ENCODE assay signal across 8 mouse cellular contexts in the genomic region with DNA sequence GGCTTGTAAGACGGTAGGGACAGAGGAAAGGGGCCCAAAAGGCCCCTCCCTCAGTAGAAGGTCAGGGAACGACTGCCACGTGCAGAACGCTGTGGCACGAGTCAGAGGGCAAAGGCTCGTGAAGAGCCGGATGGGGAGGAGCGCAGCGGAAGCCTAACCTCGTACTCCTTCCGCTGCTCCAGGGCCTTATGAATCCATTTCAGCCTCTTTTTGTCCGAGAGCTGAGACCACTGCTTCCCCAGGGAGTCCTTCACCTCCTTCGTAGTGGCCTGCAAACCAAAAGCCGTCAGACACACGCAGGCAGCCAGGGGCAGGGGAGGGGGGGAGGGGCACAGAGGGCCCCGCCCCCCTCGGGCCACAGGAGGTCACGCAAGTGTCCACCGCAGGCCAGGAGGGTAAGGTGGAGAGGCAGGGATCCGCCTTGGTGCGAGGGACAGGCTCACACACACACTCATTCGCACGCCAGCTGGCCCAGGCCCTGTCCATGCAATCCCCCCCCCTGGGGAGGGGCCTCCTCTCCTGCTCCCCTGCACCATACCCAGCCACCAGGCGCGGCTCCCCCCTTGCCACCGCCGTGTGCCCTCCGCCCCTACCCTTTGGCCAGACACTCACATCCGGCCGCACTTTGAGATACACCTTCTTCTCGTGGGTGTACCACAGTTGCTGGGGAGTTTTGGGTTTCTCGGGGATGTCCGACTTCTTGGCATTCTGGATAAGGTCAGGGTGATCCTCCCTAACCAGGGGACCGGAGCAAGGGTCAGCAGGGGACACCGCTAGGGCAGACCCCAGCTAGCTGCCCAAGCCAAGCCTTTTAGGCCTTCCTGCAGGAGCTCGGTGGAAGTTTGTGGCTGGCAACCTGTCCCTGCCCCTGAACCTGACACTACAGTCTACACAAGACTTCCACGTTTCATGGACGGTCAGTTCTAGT. TPM values are rescaled to one million over a fixed set of nuclear protein-coding genes. Genes with fewer than 3 reads are reported as not detected.
DNase-seq lines count a peak whose midpoint lies in the region; ATAC-seq and TF ChIP-seq lines count a peak whose summit lies in the region.

No protein-coding gene starts in this region.

- H3K4me3 ChIP-seq in forebrain, embryonic 10.5 days: peak overlapping the region; percentile 54
- H3K4me3 ChIP-seq in forebrain, embryonic 12.5 days (replicated peaks): no peak overlapping the region
- no peak overlapping the region for H3K4me3 ChIP-seq in midbrain, embryonic 12.5 days
- H3K4me3 ChIP-seq in midbrain, embryonic 15.5 days: no peak overlapping the region
- H3K4me3 ChIP-seq in intestine, postnatal 0 days (ENCODE audit: low read depth, low read length): peak overlapping the region; percentile 15
- H3K4me3 ChIP-seq in cerebellum, adult 2 months (replicated peaks; ENCODE audit: insufficient read depth, low read depth, low read length): no peak overlapping the region

- no peak for TF ChIP-seq POLR2A in cerebellum, adult 2 months (IDR thresholded peaks at IDR 0.05; ENCODE audit: borderline replicate concordance, insufficient read depth, low read length)

- H3K36me3 ChIP-seq in forebrain, embryonic 10.5 days (replicated peaks): peaks cover 96% of the 10 kb centered on the region
- peaks cover 88% of the 10 kb centered on the region for H3K36me3 ChIP-seq in forebrain, embryonic 12.5 days (replicated peaks)
- H3K36me3 ChIP-seq in midbrain, embryonic 12.5 days: peaks cover 86% of the 10 kb centered on the region
- H3K36me3 ChIP-seq in midbrain, embryonic 15.5 days (replicated peaks): peaks cover 54% of the 10 kb centered on the region
- peaks cover 61% of the 10 kb centered on the region for H3K36me3 ChIP-seq in intestine, postnatal 0 days (ENCODE audit: control insufficient read depth, insufficient read depth)

- peak overlapping the region; percentile 65; the same call in 1 of the 2 replicates for H3K27ac ChIP-seq in forebrain, embryonic 10.5 days
- H3K27ac ChIP-seq in forebrain, embryonic 12.5 days: no peak overlapping the region
- H3K27ac ChIP-seq in midbrain, embryonic 12.5 days (replicated peaks): peak overlapping the region; percentile 30; the same call in 1 of the 2 replicates
- H3K27ac ChIP-seq in midbrain, embryonic 15.5 days: no peak overlapping the region
- H3K27ac ChIP-seq in intestine, postnatal 0 days (ENCODE audit: low read depth, low read length): peak overlapping the region; percentile 57; the same call in 1 of the 2 replicates
- no peak overlapping the region for H3K27ac ChIP-seq in cerebellum, adult 2 months (ENCODE audit: insufficient read depth, low read length)

- H3K4me1 ChIP-seq in forebrain, embryonic 10.5 days: peaks cover 66% of the 10 kb centered on the region
- H3K4me1 ChIP-seq in forebrain, embryonic 12.5 days: peaks cover 42% of the 10 kb centered on the region
- H3K4me1 ChIP-seq in midbrain, embryonic 12.5 days: peaks cover 36% of the 10 kb centered on the region
- peaks cover 31% of the 10 kb centered on the region for H3K4me1 ChIP-seq in midbrain, embryonic 15.5 days
- H3K4me1 ChIP-seq in intestine, postnatal 0 days (replicated peaks; ENCODE audit: control insufficient read depth, insufficient read depth, low read length): no peaks in the 10 kb centered on the region; the same call in 1 of the 2 replicates
- peaks cover 10% of the 10 kb centered on the region; the same call in 1 of the 2 replicates for H3K4me1 ChIP-seq in cerebellum, adult 2 months (ENCODE audit: control insufficient read depth, insufficient read depth, low read length)

- no peak for TF ChIP-seq CTCF in intestine, postnatal 0 days (IDR thresholded peaks at IDR 0.05; ENCODE audit: low read depth)
- TF ChIP-seq CTCF in cerebellum, adult 2 months (IDR thresholded peaks at IDR 0.05; ENCODE audit: borderline replicate concordance, insufficient read depth, low read depth, low read length): no peak

- no peaks in the 10 kb centered on the region for H3K27me3 ChIP-seq in forebrain, embryonic 10.5 days (ENCODE audit: poor library complexity, severe bottlenecking)
- H3K27me3 ChIP-seq in forebrain, embryonic 12.5 days: no peaks in the 10 kb centered on the region
- no peaks in the 10 kb centered on the region for H3K27me3 ChIP-seq in midbrain, embryonic 12.5 days
- H3K27me3 ChIP-seq in midbrain, embryonic 15.5 days (replicated peaks): no peaks in the 10 kb centered on the region
- H3K27me3 ChIP-seq in intestine, postnatal 0 days (replicated peaks; ENCODE audit: control insufficient read depth, insufficient read depth, low read length): no peaks in the 10 kb centered on the region
- no peaks in the 10 kb centered on the region for H3K27me3 ChIP-seq in cerebellum, adult 2 months (ENCODE audit: control insufficient read depth, insufficient read depth, low read length)

- H3K9ac ChIP-seq in forebrain, embryonic 12.5 days: no peak overlapping the region
- H3K9ac ChIP-seq in midbrain, embryonic 12.5 days (replicated peaks): no peak overlapping the region
- H3K9ac ChIP-seq in midbrain, embryonic 15.5 days: no peak overlapping the region
- H3K9ac ChIP-seq in intestine, postnatal 0 days (ENCODE audit: low read depth, low read length): 0 out of 2 replicates have a peak overlapping the region, but pooled peaks have one; percentile 22

- ATAC-seq in forebrain, embryonic 12.5 days (ENCODE audit: low FRiP score): no peak
- ATAC-seq in midbrain, embryonic 12.5 days (ENCODE audit: low FRiP score, low read depth): no peak
- no peak for ATAC-seq in midbrain, embryonic 15.5 days (replicated peaks)
- ATAC-seq in intestine, postnatal 0 days: no peak

- no peaks in the 10 kb centered on the region for H3K9me3 ChIP-seq in forebrain, embryonic 10.5 days
- no peaks in the 10 kb centered on the region for H3K9me3 ChIP-seq in forebrain, embryonic 12.5 days
- H3K9me3 ChIP-seq in midbrain, embryonic 12.5 days: no peaks in the 10 kb centered on the region
- no peaks in the 10 kb centered on the region for H3K9me3 ChIP-seq in midbrain, embryonic 15.5 days
- no peaks in the 10 kb centered on the region for H3K9me3 ChIP-seq in intestine, postnatal 0 days (ENCODE audit: control insufficient read depth)

- WGBS in forebrain, embryonic 10.5 days: 43% methylated on average over 38 of the region's 38 CpGs
- 42% methylated on average over 38 of the region's 38 CpGs for WGBS in forebrain, embryonic 12.5 days
- WGBS in midbrain, embryonic 12.5 days: 38% methylated on average over 37 of the region's 38 CpGs
- 42% methylated on average over 38 of the region's 38 CpGs for WGBS in midbrain, embryonic 15.5 days
- WGBS in intestine, postnatal 0 days: 47% methylated on average over 34 of the region's 38 CpGs
- 43% methylated on average over 37 of the region's 38 CpGs for WGBS in cerebellum, adult 2 months

- H3K4me2 ChIP-seq in forebrain, embryonic 12.5 days: no peak overlapping the region
- no peak overlapping the region for H3K4me2 ChIP-seq in midbrain, embryonic 12.5 days (replicated peaks)
- no peak overlapping the region for H3K4me2 ChIP-seq in midbrain, embryonic 15.5 days
- H3K4me2 ChIP-seq in intestine, postnatal 0 days (replicated peaks; ENCODE audit: low read depth): peak overlapping the region; percentile 75

- DNase-seq in forebrain, embryonic 10.5 days (ENCODE audit: extremely low spot score, low spot score): no peak
- DNase-seq in naive thymus-derived CD4-positive, alpha-beta T cell, adult 2 months (ENCODE audit: low read depth): peak; percentile 10
- DNase-seq in cerebellum, adult 2 months: no peak
- DNase-seq in left cerebral cortex, adult 9 months (ENCODE audit: low spot score in 2 of 2): no peak

RNA-seq across cellular contexts. Expression of gene Ubtf, which starts 8.5 kb away (rescaled TPM):
- 95.5 and 98.7 TPM in 2 replicates for polyA plus RNA-seq in forebrain, embryonic 10.5 days (2016; fragmentation: Nextera tagmentation; extraction: Ambion mirVana)
- polyA plus RNA-seq in forebrain, embryonic 12.5 days (2016; fragmentation: Nextera tagmentation; extraction: Ambion mirVana): 111 and 121 TPM in 2 replicates
- 102 and 121 TPM in 2 replicates for polyA plus RNA-seq in midbrain, embryonic 12.5 days (2016; fragmentation: Nextera tagmentation; extraction: Ambion mirVana)
- polyA plus RNA-seq in midbrain, embryonic 15.5 days (2015; fragmentation: Nextera tagmentation; extraction: Ambion mirVana): 82.8 and 83.9 TPM in 2 replicates
- 39.6 and 41.9 TPM in 2 replicates for polyA plus RNA-seq in intestine, postnatal 0 days (2015; fragmentation: Nextera tagmentation; extraction: Ambion mirVana)
- polyA plus RNA-seq in cerebellum, adult 2 months (2012; rRNA removed): 94.6 and 95.8 TPM in 2 replicates

RNA-seq across cellular contexts. Expression of gene Atxn7l3, which starts 14.6 kb away (rescaled TPM):
- polyA plus RNA-seq in forebrain, embryonic 10.5 days (2016; fragmentation: Nextera tagmentation; extraction: Ambion mirVana): 14.1 and 15.6 TPM in 2 replicates
- 22.4 and 22.6 TPM in 2 replicates for polyA plus RNA-seq in forebrain, embryonic 12.5 days (2016; fragmentation: Nextera tagmentation; extraction: Ambion mirVana)
- 24.7 and 26.6 TPM in 2 replicates for polyA plus RNA-seq in midbrain, embryonic 12.5 days (2016; fragmentation: Nextera tagmentation; extraction: Ambion mirVana)
- 31.6 and 31.8 TPM in 2 replicates for polyA plus RNA-seq in midbrain, embryonic 15.5 days (2015; fragmentation: Nextera tagmentation; extraction: Ambion mirVana)
- 8.6 and 10.5 TPM in 2 replicates for polyA plus RNA-seq in intestine, postnatal 0 days (2015; fragmentation: Nextera tagmentation; extraction: Ambion mirVana)
- 93.3 and 101 TPM in 2 replicates for polyA plus RNA-seq in cerebellum, adult 2 months (2012; rRNA removed)

RNA-seq across cellular contexts. Expression of gene Tmub2, which starts 26.3 kb away (rescaled TPM):
- polyA plus RNA-seq in forebrain, embryonic 10.5 days (2016; fragmentation: Nextera tagmentation; extraction: Ambion mirVana): 44.9 and 46.0 TPM in 2 replicates
- 53.9 and 55.9 TPM in 2 replicates for polyA plus RNA-seq in forebrain, embryonic 12.5 days (2016; fragmentation: Nextera tagmentation; extraction: Ambion mirVana)
- 65.5 and 69.4 TPM in 2 replicates for polyA plus RNA-seq in midbrain, embryonic 12.5 days (2016; fragmentation: Nextera tagmentation; extraction: Ambion mirVana)
- 82.3 and 84.4 TPM in 2 replicates for polyA plus RNA-seq in midbrain, embryonic 15.5 days (2015; fragmentation: Nextera tagmentation; extraction: Ambion mirVana)
- 43.3 and 44.2 TPM in 2 replicates for polyA plus RNA-seq in intestine, postnatal 0 days (2015; fragmentation: Nextera tagmentation; extraction: Ambion mirVana)
- 82.7 and 85.3 TPM in 2 replicates for polyA plus RNA-seq in cerebellum, adult 2 months (2012; rRNA removed)

RNA-seq across cellular contexts. Expression of gene Asb16, which starts 42.5 kb away (rescaled TPM):
- polyA plus RNA-seq in forebrain, embryonic 10.5 days (2016; fragmentation: Nextera tagmentation; extraction: Ambion mirVana): 0.05 and 0.06 TPM in 2 replicates
- not detected in 2 replicates for polyA plus RNA-seq in forebrain, embryonic 12.5 days (2016; fragmentation: Nextera tagmentation; extraction: Ambion mirVana)
- polyA plus RNA-seq in midbrain, embryonic 12.5 days (2016; fragmentation: Nextera tagmentation; extraction: Ambion mirVana): not detected in 2 replicates
- polyA plus RNA-seq in midbrain, embryonic 15.5 days (2015; fragmentation: Nextera tagmentation; extraction: Ambion mirVana): 0.05 TPM in 1 of 2 replicates, not detected in the other
- 0.05 and 0.09 TPM in 2 replicates for polyA plus RNA-seq in intestine, postnatal 0 days (2015; fragmentation: Nextera tagmentation; extraction: Ambion mirVana)
- 3.1 and 4.0 TPM in 2 replicates for polyA plus RNA-seq in cerebellum, adult 2 months (2012; rRNA removed)

RNA-seq across cellular contexts. Expression of gene Slc4a1, which starts 55.0 kb away (rescaled TPM):
- 37.4 and 52.1 TPM in 2 replicates for polyA plus RNA-seq in forebrain, embryonic 10.5 days (2016; fragmentation: Nextera tagmentation; extraction: Ambion mirVana)
- polyA plus RNA-seq in forebrain, embryonic 12.5 days (2016; fragmentation: Nextera tagmentation; extraction: Ambion mirVana): 21.2 and 25.7 TPM in 2 replicates
- 26.7 and 30.4 TPM in 2 replicates for polyA plus RNA-seq in midbrain, embryonic 12.5 days (2016; fragmentation: Nextera tagmentation; extraction: Ambion mirVana)
- polyA plus RNA-seq in midbrain, embryonic 15.5 days (2015; fragmentation: Nextera tagmentation; extraction: Ambion mirVana): 2.9 and 3.8 TPM in 2 replicates
- polyA plus RNA-seq in intestine, postnatal 0 days (2015; fragmentation: Nextera tagmentation; extraction: Ambion mirVana): 0.29 and 0.34 TPM in 2 replicates
- 0.72 and 0.90 TPM in 2 replicates for polyA plus RNA-seq in cerebellum, adult 2 months (2012; rRNA removed)

Comparison
In these comparisons a context has a peak if more than half of its experiments do, and no peak if none do; other contexts are left out.
1. H3K27ac ChIP-seq: peak in forebrain, embryonic 10.5 days (single experiment), midbrain, embryonic 12.5 days (single experiment) and intestine, postnatal 0 days (single experiment); none in forebrain, embryonic 12.5 days (single experiment), midbrain, embryonic 15.5 days (single experiment) and cerebellum, adult 2 months (single experiment).
2. H3K4me3 ChIP-seq: peak in forebrain, embryonic 10.5 days (single experiment) and intestine, postnatal 0 days (single experiment); none in forebrain, embryonic 12.5 days (single experiment), midbrain, embryonic 12.5 days (single experiment), midbrain, embryonic 15.5 days (single experiment) and cerebellum, adult 2 months (single experiment).